Mouse (Mus musculus) megakaryocyte, adult 5-6 weeks (primary cell): ENCODE measurements around the gene Popdc2. TPM values are rescaled to one million over a fixed set of nuclear protein-coding genes. Genes with fewer than 3 reads are reported as not detected.

ENCODE experiments used
- ATAC-seq: 2 replicates; pipeline ENCODE4 v1.8.0; 2016; ENCODE audit warnings: mild to moderate bottlenecking, inconsistent platforms; ENCODE audit not compliant: poor library complexity, severe bottlenecking
- total RNA-seq, 2 experiments: library from RNA; stranded (forward) in 1 of 2; stranded (reverse) in 1 of 2; fragments of 153-499, 151-499 nt in 1 of 2; fragments of 221-1000, 200-1000 nt in 1 of 2; gene quantifications; 2 replicates each; pipeline versions ENCODE4 v1.2.3 to v1.2.4; 2015 to 2017

Popdc2 gene
- total RNA-seq, 2 experiments from 2014 or later = 0.38 TPM; not detected in 1

GRCm38 (mm10) chr16:38375182-38375581 lies 13.2 kb downstream of the Popdc2 start:
- ATAC-seq = no peak

DNA sequence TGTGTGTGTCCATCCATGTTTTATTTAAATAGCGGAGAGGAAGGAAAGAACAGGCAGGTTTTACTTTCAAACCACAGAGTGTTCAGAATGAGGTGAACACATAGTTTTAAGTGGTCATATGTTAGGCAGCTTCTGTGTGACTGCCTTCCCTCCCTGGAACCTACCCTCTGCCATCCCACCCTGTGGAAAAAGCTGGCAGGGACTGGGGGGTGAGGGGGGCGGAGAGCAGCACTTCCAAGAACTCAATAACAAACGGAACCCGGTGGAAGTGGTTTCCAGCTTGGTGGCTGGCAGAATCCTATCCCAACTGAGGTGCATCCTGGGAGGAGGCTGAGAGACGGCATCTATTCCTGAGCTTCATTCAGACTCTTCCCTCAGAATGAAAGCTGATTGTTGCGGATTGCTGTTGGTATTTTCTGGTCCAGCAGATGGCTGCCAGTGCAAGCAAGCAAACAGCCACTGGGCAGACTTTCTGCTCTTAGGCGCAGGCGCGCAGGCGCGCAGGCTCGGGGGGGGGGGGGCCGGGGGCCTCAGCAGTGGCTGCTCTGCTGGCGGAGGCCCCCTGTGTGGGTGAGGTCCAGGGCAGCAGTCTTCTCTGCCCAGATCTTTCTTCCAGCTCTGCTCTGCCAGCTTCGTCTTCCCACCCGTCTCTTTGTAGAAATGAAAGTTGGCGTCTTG lies 14.3 kb downstream of the Popdc2 start:
- ATAC-seq = peak; percentile 73

GRCm38 (mm10) chr16:38376841-38377249 lies 14.8 kb downstream of the Popdc2 start:
- ATAC-seq = peak; percentile 73

GRCm38 (mm10) chr16:38377546-38377945 lies 15.5 kb downstream of the Popdc2 start:
- no peak for ATAC-seq

- ATAC-seq = no peak
These were observed 16.6 kb downstream of the Popdc2 start for GRCm38 (mm10) chr16:38378591-38378990.

DNA sequence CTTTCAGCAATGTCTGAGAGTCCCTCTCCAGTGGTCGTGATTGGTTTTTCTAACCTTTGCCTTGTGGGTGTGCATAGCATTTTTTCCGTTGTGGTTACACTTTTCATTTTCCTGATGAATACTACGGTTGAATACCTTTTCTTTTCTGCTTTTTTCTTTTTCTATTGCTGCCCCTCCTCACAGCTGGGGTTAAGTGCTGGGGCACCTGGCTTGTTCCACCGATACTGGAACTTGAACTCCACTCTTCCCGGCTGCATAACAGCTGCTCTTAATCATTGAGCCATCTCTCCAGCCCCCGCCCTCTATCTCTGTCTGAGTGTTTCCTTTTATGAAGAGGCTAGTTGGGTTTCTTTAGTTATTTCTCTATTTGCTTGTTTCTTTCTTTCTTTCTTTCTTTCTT lies 17.1 kb downstream of the Popdc2 start:
- no peak for ATAC-seq

DNA sequence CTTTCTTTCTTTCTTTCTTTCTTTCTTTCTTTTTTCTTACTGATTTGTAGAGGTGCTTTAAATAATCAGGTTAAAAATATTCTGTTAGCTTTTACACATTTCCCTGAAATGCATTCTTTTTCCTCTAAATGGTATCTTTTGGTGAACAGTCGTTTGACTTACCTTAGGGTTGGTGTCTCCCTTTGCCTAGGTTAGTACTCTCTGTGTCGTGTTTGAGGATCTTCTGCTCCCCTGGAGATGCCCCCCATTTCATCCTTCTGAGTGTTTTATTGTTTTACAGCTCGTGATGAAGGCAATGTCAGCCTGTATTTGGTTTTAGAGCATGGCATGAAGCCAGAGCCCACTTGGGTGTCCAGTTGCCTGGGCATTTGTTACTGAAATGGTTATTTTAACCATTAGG lies 17.5 kb downstream of the Popdc2 start:
- no peak for ATAC-seq

DNA sequence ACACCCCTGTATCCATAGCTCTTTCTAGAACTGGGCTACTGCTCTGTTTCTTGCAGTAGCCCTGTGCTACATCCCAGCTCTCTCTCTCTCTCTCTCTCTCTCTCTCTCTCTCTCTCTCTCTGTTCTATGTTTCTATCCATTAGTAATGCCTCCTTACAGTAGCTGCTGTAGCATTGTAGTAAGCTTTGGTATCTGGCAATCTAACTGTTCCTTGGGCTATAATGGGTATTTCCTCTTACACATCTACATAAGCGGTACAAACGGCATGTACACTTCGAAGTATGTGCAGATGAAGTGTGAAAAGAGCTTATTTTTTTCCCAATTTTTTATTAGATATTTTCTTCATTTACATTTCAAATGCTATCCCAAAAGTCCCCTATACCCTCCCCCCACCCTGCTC lies 17.9 kb downstream of the Popdc2 start:
- ATAC-seq = no peak

- ATAC-seq = 0 out of 2 replicates have a peak, but pooled peaks have one; percentile 24
These were observed 21.7 kb downstream of the Popdc2 start for GRCm38 (mm10) chr16:38383683-38384082.

DNA sequence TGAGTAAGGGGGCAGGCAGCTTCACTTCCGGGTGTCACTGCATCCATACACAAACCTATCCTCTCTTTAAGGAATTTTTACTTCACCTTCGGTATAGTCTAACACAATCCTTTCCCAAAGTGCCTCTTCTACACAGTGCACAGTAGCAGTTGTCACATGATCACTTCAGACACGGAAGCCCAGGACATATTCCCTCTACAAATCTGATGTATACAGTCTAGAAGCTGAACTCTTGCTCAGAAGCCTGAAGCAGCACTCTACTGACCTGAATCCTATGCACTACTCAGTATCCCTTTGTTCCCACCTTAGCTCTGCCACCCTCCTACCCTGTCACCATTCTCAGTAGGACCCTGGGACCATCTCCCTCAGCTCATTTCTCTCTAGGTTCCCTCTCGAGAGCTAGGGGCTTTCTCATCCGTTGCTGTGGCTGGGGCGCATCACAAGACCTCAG lies 23.2 kb downstream of the Popdc2 start:
- 0 out of 2 replicates have a peak, but pooled peaks have one; percentile 15 for ATAC-seq

GRCm38 (mm10) chr16:38385700-38386099 lies 23.7 kb downstream of the Popdc2 start:
- ATAC-seq = peak; percentile 69; the same call in 1 of the 2 replicates

DNA sequence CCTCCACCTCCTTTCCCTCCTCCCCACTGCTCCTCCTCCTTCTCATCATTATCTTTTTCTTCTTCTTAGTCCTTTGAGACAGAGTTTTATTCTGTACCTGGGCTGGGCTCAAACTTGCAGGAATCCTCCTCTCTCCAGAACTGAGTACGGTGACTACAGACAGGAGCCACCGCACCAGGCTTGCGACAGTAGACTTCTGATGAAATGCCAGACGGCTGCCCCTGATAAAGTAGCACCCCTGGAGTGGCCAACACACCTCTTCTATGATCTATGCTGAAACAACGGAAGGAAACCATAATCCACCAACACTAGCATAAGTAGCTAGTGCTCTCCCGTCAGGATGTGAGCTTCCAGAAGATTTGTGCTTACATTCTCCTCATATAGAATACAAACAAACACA lies 25.4 kb downstream of the Popdc2 start:
- no peak for ATAC-seq

- no peak for ATAC-seq
These were observed 26.7 kb downstream of the Popdc2 start for GRCm38 (mm10) chr16:38388757-38389156.

- no peak for ATAC-seq
These were observed 27.4 kb downstream of the Popdc2 start for GRCm38 (mm10) chr16:38389284-38389893.

- no peak for ATAC-seq
These were observed 28.3 kb downstream of the Popdc2 start for GRCm38 (mm10) chr16:38390322-38390721.

DNA sequence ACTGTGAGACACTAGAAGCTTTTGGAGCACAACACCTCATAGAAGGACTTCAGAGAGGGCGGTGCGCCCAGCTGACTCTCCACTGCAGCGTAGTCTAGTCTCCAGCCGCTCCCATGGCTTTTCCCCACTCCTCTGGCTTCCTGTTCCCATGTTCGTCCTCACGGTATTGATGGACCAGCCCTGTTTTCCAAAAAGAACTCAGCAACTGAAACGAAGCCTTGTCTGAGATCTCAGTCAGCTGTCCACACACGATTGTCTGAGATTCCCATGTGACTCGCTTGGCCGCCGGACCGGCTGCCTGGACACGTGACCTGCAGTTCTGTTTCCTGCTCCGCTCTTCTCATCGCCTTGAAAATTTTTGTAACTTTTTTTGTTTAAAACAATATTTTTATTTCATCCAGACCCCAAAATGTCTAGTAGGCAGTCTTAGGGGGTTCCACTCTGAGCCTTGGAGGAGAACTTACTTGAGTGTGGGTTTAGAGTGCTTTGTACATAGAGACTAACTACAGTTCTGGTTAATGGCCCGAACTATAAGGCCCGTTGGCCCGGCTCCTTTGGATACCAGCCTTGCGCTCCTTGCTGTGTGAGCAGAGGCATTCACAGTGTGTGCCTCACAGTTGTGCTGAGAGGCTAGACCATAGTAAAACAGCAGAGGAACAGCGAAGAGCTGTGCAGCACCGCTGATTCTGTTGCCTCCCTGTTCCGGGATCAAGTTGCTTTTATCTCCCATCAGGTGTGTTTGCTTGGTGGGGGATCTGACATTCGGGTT lies 30.3 kb downstream of the Popdc2 start:
- no peak for ATAC-seq

DNA sequence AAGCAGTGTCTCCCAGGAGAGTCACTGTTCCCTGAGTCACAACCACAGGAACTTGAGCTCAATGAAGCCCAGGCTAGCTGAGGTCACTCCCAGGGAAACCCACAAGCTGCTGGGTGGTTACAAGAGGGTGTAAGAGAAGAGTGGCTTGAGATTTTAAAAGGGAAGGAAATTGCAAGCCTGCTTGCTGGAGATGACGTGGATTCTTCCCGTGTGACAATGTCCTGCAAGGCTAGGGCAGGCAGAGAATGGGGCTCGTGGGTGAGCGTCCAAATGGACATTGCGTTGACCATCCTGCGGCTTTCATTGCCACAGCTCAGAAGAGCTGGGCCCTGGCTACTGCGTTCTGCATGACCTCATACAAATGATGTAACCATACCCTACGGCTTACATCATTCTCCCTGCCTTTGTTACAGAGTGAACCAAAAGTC lies 32.2 kb downstream of the Popdc2 start:
- ATAC-seq = peak; percentile 69

GRCm38 (mm10) chr16:38395060-38395730 lies 33.2 kb downstream of the Popdc2 start:
- ATAC-seq = peak; percentile 29

GRCm38 (mm10) chr16:38396155-38396554 lies 34.1 kb downstream of the Popdc2 start:
- peak; percentile 68 for ATAC-seq

DNA sequence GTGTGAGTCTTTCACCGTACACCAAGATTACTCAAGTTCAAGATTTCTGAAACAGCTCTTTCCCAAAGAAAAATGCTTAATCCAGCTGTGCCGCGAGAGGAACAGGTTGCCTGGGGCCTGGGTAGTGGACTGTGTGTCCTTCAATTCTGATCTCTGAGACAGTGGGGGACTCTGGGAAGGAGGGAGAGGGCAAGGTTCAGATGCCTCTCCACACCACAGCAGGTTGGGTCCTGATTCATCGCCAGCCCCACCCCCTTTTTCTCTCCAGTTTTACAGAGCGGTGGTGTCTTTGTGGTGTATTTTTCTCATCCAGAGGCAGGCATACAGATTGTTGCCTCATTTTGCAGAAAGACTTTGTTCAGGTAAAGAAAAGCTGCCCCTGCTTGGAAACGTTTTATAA lies 36.3 kb downstream of the Popdc2 start:
- ATAC-seq = no peak

DNA sequence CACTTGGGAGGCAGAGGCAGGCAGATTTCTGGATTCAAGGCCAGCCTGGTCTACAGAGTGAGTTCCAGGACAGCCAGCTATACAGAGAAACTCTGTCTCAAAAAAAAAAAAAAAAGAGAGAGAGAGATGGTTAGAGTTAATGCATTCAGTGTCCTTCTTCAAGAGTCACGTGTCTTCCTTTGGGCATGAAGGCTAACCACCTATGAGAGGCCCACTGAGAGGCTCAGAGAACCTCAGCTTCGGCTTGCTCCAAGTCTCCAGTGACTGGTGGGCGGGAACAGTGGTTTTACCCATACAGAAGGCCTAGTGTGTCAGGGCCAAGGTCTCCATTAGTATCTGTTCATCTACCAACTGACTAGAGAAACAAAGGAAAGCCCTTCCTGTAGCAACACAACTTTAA lies 37.1 kb downstream of the Popdc2 start:
- ATAC-seq = no peak
